Mouse (Mus musculus): ENCODE data around the gene Sec63. TPM values are rescaled to one million over a fixed set of nuclear protein-coding genes. Genes with fewer than 3 reads are reported as not detected.

Sec63 gene
- total and polyA plus RNA-seq, 2 experiments from 2014 or later, result 13.7 to 13.9 TPM

DNA sequence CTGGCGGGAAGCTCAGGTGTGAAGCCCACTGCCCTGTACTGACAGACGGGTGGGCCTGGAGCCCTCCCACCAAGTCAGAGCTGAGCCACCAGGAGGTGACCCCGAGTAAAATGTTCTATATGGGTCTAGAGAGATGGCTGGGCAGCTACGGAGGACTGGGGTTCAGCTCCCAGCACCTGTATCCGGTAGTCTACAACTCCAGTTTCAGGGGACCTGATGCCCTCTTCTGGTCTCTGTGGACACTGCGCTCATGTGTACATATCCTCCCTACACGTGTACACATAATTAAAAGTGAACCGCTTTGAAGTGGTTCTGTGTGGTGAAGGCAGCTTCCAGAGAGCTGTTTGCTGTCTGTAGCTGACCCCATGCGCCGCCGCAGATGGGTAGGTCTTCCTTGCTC is 78.7 kb downstream of the Sec63 start:
- no peak overlapping the region for H3K9ac ChIP-seq (replicated peaks; ENCODE audit: low read length)
- 97% methylated on average over 11 of the region's 11 CpGs for WGBS
- no peak overlapping the region for H3K27ac ChIP-seq
- H3K4me1 ChIP-seq (ENCODE audit: insufficient read depth, low read length), result no peaks in the 10 kb centered on the region
- no peaks in the 10 kb centered on the region for H3K9me3 ChIP-seq (ENCODE audit: low read length)
- ATAC-seq (no peak), DNase-seq (ENCODE audit: low spot score) (no peak)
- no peak overlapping the region for H3K4me3 ChIP-seq (ENCODE audit: low read length)
- no peak for TF ChIP-seq CTCF (IDR thresholded peaks at IDR 0.05; ENCODE audit: low read depth)
- no peak overlapping the region for H3K4me2 ChIP-seq (ENCODE audit: low read depth, low read length)
- H3K27me3 ChIP-seq (ENCODE audit: insufficient read depth, low read length), result no peaks in the 10 kb centered on the region
- H3K36me3 ChIP-seq (ENCODE audit: insufficient read depth, low read length), result no peaks in the 10 kb centered on the region

DNA sequence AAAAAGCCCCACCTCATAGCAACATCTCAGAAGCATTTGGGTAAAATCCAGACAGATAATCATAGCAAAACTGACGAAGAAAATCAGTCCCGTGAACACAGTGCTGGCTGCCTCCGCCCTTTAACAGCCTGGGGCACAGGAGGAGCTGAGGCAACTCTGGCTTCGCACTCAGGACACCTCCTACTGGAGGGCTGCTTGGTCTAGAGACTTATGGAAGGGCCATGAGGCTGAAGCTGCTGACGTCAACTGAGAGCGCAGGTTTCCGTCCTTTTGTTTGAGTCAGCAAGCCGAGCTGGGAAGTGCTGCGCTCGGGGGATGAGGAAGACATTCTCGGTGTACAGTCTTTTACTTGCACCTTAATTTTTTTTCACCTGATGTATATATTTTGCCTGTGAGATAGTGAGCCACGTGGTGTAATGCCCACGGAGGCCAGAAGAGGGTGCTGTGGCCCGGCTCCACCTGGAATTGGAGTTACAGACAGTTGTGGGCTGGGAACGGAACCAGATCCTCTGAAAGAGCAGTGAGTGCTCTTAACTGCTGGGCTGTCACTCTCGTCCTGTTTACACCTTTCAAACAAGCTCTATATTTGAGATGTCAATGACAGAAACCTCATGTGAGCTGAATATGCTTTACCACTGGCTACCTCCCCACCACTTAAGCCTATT is 80.4 kb downstream of the Sec63 start:
- Histone ChIP-seq H3K9me3 (ENCODE audit: low read length) (no peaks in the 10 kb centered on the region), H3K27ac (no peak overlapping the region), H3K36me3 (ENCODE audit: insufficient read depth, low read length) (no peaks in the 10 kb centered on the region), H3K9ac (replicated peaks; ENCODE audit: low read length) (no peak overlapping the region), H3K4me1 (ENCODE audit: insufficient read depth, low read length) (no peaks in the 10 kb centered on the region), H3K4me3 (ENCODE audit: low read length) (no peak overlapping the region), H3K4me2 (ENCODE audit: low read depth, low read length) (no peak overlapping the region), H3K27me3 (ENCODE audit: insufficient read depth, low read length) (no peaks in the 10 kb centered on the region)
- 66% methylated on average over 16 of the region's 16 CpGs for WGBS
- no peak for DNase-seq (ENCODE audit: low spot score)
- 0 out of 2 replicates have a peak, but pooled peaks have one; percentile 24 for ATAC-seq
- TF ChIP-seq CTCF (IDR thresholded peaks at IDR 0.05; ENCODE audit: low read depth), result peak; percentile 55

DNA sequence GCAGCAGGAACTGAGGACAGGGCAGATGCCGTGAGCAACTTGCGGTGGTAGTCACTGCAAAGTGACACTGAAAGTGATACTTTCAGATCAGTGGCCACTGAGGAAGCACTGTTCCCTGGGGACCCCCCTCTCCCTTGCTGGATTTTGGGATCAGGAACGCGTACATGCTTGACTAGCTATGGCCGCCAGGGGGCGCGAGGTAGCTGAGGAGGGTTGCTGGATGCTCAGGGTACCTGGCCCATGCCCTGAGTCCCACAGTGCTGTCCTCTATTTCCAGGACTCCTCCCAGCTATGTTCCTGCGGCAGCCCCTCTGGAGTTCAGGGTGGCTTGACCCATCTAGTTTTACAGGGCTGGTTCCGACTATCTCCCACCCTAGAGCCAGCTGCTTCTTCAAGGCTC is 81.1 kb downstream of the Sec63 start:
- Histone ChIP-seq H3K9ac (replicated peaks; ENCODE audit: low read length) (no peak overlapping the region), H3K27ac (no peak overlapping the region), H3K4me2 (ENCODE audit: low read depth, low read length) (no peak overlapping the region), H3K36me3 (ENCODE audit: insufficient read depth, low read length) (no peaks in the 10 kb centered on the region), H3K4me3 (ENCODE audit: low read length) (no peak overlapping the region), H3K4me1 (ENCODE audit: insufficient read depth, low read length) (no peaks in the 10 kb centered on the region), H3K27me3 (ENCODE audit: insufficient read depth, low read length) (no peaks in the 10 kb centered on the region), H3K9me3 (ENCODE audit: low read length) (no peaks in the 10 kb centered on the region)
- TF ChIP-seq CTCF (IDR thresholded peaks at IDR 0.05; ENCODE audit: low read depth), result peak; percentile 89
- DNase-seq (ENCODE audit: low spot score), result peak; percentile 77
- WGBS, result 15% methylated on average over 9 of the region's 9 CpGs
- peak; percentile 67 for ATAC-seq

- H3K9me3 ChIP-seq (ENCODE audit: low read length), result no peaks in the 10 kb centered on the region
- H3K27ac ChIP-seq, result no peak overlapping the region
- H3K4me3 ChIP-seq (ENCODE audit: low read length), result no peak overlapping the region
- TF ChIP-seq CTCF (IDR thresholded peaks at IDR 0.05; ENCODE audit: low read depth), result no peak
- ATAC-seq (no peak), DNase-seq (ENCODE audit: low spot score) (no peak)
- no peaks in the 10 kb centered on the region for H3K36me3 ChIP-seq (ENCODE audit: insufficient read depth, low read length)
- no peak overlapping the region for H3K9ac ChIP-seq (replicated peaks; ENCODE audit: low read length)
- no peaks in the 10 kb centered on the region for H3K27me3 ChIP-seq (ENCODE audit: insufficient read depth, low read length)
- WGBS, result 50% methylated on average over 1 of the region's 1 CpGs
- H3K4me1 ChIP-seq (ENCODE audit: insufficient read depth, low read length), result no peaks in the 10 kb centered on the region
- H3K4me2 ChIP-seq (ENCODE audit: low read depth, low read length), result no peak overlapping the region
Measured at GRCm38 (mm10) chr10:42843416-42843815, 82.1 kb downstream of the Sec63 start.

- Histone ChIP-seq H3K9me3 (ENCODE audit: low read length) (no peaks in the 10 kb centered on the region), H3K4me1 (ENCODE audit: insufficient read depth, low read length) (no peaks in the 10 kb centered on the region), H3K9ac (replicated peaks; ENCODE audit: low read length) (no peak overlapping the region), H3K27ac (no peak overlapping the region), H3K4me3 (ENCODE audit: low read length) (no peak overlapping the region), H3K4me2 (ENCODE audit: low read depth, low read length) (no peak overlapping the region), H3K27me3 (ENCODE audit: insufficient read depth, low read length) (no peaks in the 10 kb centered on the region), H3K36me3 (ENCODE audit: insufficient read depth, low read length) (no peaks in the 10 kb centered on the region)
- ATAC-seq (no peak), DNase-seq (ENCODE audit: low spot score) (no peak)
- TF ChIP-seq CTCF (IDR thresholded peaks at IDR 0.05; ENCODE audit: low read depth), result no peak
- 48% methylated on average over 1 of the region's 1 CpGs for WGBS
Measured at GRCm38 (mm10) chr10:42845480-42845879, 84.2 kb downstream of the Sec63 start.

DNA sequence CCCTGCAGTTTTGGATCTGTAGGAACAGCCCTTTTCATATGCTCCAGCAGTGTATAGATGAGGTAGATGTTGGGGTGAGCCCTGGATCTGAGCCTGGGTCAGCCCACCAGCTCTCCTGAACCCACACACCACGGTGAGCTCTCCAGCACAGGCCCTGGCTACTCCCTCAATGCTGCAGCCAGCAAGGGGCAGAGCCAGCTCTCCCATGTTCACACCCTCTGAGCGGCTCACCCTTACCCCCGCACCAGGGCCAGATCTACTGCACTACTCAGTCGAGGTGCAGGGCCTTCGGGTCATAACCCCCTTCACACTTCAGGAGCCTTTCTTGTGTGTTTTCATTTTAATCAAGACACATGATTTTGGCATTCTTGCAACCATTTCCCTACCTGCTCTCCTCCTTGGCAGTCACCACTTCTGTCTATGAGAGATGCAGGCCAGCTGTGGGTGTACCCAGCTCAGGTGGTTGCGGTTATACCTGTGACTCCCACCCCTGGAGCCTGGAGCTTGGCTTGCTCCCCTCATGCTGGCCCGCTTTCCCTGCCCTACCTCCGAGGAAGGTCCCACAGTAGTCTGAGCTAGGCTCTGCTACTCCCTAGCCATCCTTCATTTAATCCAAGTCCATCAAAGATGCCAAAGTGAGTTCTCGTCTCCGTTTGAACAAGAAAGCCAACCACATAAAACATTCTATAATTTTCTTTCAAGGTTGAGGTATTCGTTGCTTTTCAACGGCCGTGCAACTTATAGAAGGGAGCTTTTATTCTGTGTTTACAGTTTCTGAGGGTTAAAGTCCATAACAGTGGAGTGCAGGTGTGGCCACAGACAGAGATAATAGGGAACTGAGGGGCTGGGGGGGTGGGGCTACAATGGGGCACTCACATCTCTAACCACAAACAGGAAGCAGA is 87.1 kb downstream of the Sec63 start:
- Histone ChIP-seq H3K27me3 (ENCODE audit: insufficient read depth, low read length) (no peaks in the 10 kb centered on the region), H3K4me3 (ENCODE audit: low read length) (no peak overlapping the region), H3K4me1 (ENCODE audit: insufficient read depth, low read length) (no peaks in the 10 kb centered on the region), H3K9me3 (ENCODE audit: low read length) (no peaks in the 10 kb centered on the region), H3K9ac (replicated peaks; ENCODE audit: low read length) (no peak overlapping the region), H3K27ac (no peak overlapping the region), H3K4me2 (ENCODE audit: low read depth, low read length) (no peak overlapping the region), H3K36me3 (ENCODE audit: insufficient read depth, low read length) (no peaks in the 10 kb centered on the region)
- 93% methylated on average over 13 of the region's 13 CpGs for WGBS
- ATAC-seq (no peak), DNase-seq (ENCODE audit: low spot score) (no peak)
- no peak for TF ChIP-seq CTCF (IDR thresholded peaks at IDR 0.05; ENCODE audit: low read depth)

DNA sequence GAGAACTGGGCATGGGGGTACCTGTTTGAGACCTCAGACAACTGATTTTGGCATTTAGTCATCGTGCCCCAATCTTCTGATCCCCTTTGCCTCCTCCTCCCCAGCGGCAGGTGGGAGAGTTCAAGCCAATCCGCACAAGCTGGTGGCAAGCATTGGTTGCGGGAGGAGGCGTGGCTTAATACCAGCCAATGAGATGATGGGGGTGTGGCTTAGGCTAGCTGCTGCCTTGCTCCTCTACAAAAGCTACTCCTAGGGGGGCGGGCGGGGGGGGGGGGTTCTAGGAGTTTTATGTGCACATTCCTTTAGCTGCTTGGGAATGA is 87.7 kb downstream of the Sec63 start:
- no peaks in the 10 kb centered on the region for H3K9me3 ChIP-seq (ENCODE audit: low read length)
- 89% methylated on average over 7 of the region's 7 CpGs for WGBS
- no peak for TF ChIP-seq CTCF (IDR thresholded peaks at IDR 0.05; ENCODE audit: low read depth)
- ATAC-seq (no peak), DNase-seq (ENCODE audit: low spot score) (no peak)
- H3K9ac ChIP-seq (replicated peaks; ENCODE audit: low read length), result no peak overlapping the region
- H3K4me2 ChIP-seq (ENCODE audit: low read depth, low read length), result no peak overlapping the region
- H3K4me1 ChIP-seq (ENCODE audit: insufficient read depth, low read length), result no peaks in the 10 kb centered on the region
- no peak overlapping the region for H3K27ac ChIP-seq
- no peaks in the 10 kb centered on the region for H3K27me3 ChIP-seq (ENCODE audit: insufficient read depth, low read length)
- no peaks in the 10 kb centered on the region for H3K36me3 ChIP-seq (ENCODE audit: insufficient read depth, low read length)
- H3K4me3 ChIP-seq (ENCODE audit: low read length), result no peak overlapping the region

Data from hindbrain, postnatal 0 days (tissue).